Mouse (Mus musculus): ENCODE data around the gene Jag2. TPM values are rescaled to one million over a fixed set of nuclear protein-coding genes. Genes with fewer than 3 reads are reported as not detected.
A peak's percentile ranks its signal among the peaks of the same experiment; 100 is the strongest.

Jag2 gene
- polyA plus RNA-seq, 1 experiment from 2014 or later, result 14.8 TPM

- WGBS, result 93% methylated on average over 4 of the region's 4 CpGs
- Histone ChIP-seq H3K4me3 (replicated peaks) (no peak overlapping the region), H3K36me3 (no peaks in the 10 kb centered on the region), H3K9me3 (replicated peaks) (no peaks in the 10 kb centered on the region), H3K4me1 (peaks cover 23% of the 10 kb centered on the region), H3K9ac (replicated peaks) (no peak overlapping the region), H3K4me2 (no peak overlapping the region), H3K27me3 (replicated peaks) (no peaks in the 10 kb centered on the region), H3K27ac (replicated peaks) (no peak overlapping the region)
- ATAC-seq (ENCODE audit: low FRiP score), result no peak
These were observed 10.7 kb upstream of the Jag2 start for GRCm38 (mm10) chr12:112940238-112940637.

DNA sequence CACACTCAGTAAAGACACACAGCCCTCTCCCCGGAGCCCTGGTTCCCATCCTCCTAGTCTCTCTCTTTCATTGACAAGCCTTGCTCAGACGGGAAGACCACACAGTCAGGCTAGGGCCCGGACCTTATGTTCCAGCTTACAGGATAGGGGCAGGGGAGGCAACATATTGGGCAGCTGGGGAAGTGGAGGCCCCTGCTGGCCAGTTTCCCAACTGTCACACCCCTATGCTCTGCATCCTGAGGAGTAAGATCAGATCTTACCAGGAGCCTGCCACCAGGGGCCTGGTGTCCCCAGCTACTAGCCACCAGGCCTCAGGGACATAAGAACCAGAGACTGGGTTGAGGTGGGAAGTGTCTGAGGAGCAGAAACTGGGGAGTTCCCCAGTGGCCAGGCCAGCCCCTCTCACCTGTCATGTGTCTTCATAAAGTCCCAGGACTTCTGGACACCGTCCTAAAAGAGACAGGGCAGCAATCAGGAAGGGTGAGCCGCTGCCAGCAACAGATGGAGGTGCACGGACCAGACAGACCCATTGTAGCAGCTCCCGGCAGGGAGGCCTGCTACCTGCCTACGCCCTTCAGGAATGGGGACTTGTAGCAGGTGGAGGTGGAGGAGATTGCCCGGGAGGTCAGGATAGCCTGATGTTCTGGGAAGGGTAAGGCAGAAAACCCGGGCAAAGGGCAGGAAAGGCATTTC, 9.4 kb upstream of the Jag2 start:
- no peak overlapping the region for H3K4me3 ChIP-seq (replicated peaks)
- 67% methylated on average over 10 of the region's 10 CpGs for WGBS
- H3K27ac ChIP-seq (replicated peaks), result no peak overlapping the region
- no peaks in the 10 kb centered on the region for H3K27me3 ChIP-seq (replicated peaks)
- no peak overlapping the region for H3K9ac ChIP-seq (replicated peaks)
- no peaks in the 10 kb centered on the region for H3K9me3 ChIP-seq (replicated peaks)
- no peaks in the 10 kb centered on the region for H3K36me3 ChIP-seq
- ATAC-seq (ENCODE audit: low FRiP score), result no peak
- H3K4me1 ChIP-seq, result peaks cover 23% of the 10 kb centered on the region
- no peak overlapping the region for H3K4me2 ChIP-seq

DNA sequence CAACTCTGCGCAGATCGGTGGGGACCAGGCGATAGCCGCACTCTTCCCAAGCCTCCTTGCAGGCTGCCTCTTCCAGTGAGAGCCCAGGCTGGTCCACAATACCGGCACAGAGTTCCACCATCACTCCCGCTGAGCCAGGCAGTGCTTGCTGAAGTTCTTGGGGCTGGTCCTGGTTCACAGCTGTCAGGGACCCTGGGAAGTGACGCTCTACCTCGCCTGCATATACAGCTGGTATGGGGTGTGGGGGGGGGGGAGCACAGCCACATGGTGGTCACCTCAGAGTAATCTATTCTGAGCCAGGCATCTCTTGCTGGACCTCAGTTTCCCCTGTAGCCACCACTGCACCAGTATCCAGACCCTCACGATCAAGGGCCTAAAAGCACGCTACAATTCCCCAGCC, 8.8 kb upstream of the Jag2 start:
- no peak for ATAC-seq (ENCODE audit: low FRiP score)
- Histone ChIP-seq H3K9ac (replicated peaks) (no peak overlapping the region), H3K27ac (replicated peaks) (no peak overlapping the region), H3K36me3 (no peaks in the 10 kb centered on the region), H3K9me3 (replicated peaks) (no peaks in the 10 kb centered on the region), H3K4me1 (peaks cover 23% of the 10 kb centered on the region), H3K27me3 (replicated peaks) (no peaks in the 10 kb centered on the region), H3K4me2 (no peak overlapping the region), H3K4me3 (replicated peaks) (no peak overlapping the region)
- WGBS, result 80% methylated on average over 10 of the region's 10 CpGs

- Histone ChIP-seq H3K27me3 (replicated peaks) (no peaks in the 10 kb centered on the region), H3K4me3 (replicated peaks) (no peak overlapping the region), H3K27ac (replicated peaks) (no peak overlapping the region), H3K4me1 (peaks cover 23% of the 10 kb centered on the region), H3K4me2 (no peak overlapping the region), H3K9me3 (replicated peaks) (no peaks in the 10 kb centered on the region), H3K9ac (replicated peaks) (no peak overlapping the region), H3K36me3 (no peaks in the 10 kb centered on the region)
- ATAC-seq (ENCODE audit: low FRiP score), result no peak
- 49% methylated on average over 9 of the region's 9 CpGs for WGBS
These were observed 8.3 kb upstream of the Jag2 start for GRCm38 (mm10) chr12:112937906-112938305.

DNA sequence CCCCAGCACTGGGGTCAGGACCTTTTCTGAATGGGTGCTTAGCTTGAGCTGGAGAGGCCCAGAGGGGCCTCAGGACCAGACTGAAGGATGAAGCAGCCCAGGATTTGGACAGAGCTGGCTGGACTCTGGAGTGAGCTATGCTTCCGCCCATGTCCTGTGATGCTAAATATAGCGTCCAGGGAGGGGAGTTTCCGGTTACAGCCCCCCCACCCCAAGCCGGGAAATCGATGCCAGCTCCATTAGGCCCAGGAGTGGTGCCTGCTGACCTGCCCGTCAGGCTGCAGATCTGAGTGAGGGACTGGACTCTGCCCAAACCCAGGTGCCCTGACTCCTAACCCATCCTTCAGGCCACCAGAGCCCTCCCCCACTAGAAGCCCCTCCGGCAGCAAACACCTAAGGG, 3.1 kb upstream of the Jag2 start:
- peaks cover 22% of the 10 kb centered on the region for H3K4me1 ChIP-seq
- H3K27ac ChIP-seq (replicated peaks), result no peak overlapping the region
- no peak overlapping the region for H3K4me3 ChIP-seq (replicated peaks)
- 74% methylated on average over 7 of the region's 7 CpGs for WGBS
- no peaks in the 10 kb centered on the region for H3K9me3 ChIP-seq (replicated peaks)
- 0 out of 2 replicates have a peak overlapping the region, but pooled peaks have one; percentile 5 for H3K9ac ChIP-seq (replicated peaks)
- ATAC-seq (ENCODE audit: low FRiP score), result no peak
- H3K4me2 ChIP-seq, result no peak overlapping the region
- H3K36me3 ChIP-seq, result no peaks in the 10 kb centered on the region
- H3K27me3 ChIP-seq (replicated peaks), result peaks cover 19% of the 10 kb centered on the region

GRCm38 (mm10) chr12:112928401-112929241, 955 bp downstream of the Jag2 start:
- ATAC-seq (ENCODE audit: low FRiP score), result peak; percentile 65
- H3K27me3 ChIP-seq (replicated peaks), result peaks cover 23% of the 10 kb centered on the region
- no peaks in the 10 kb centered on the region for H3K9me3 ChIP-seq (replicated peaks)
- H3K4me2 ChIP-seq, result peak overlapping the region; percentile 75
- peak overlapping the region; percentile 89 for H3K27ac ChIP-seq (replicated peaks)
- peak overlapping the region; percentile 74 for H3K4me3 ChIP-seq (replicated peaks)
- H3K4me1 ChIP-seq, result peaks cover 52% of the 10 kb centered on the region
- no peaks in the 10 kb centered on the region for H3K36me3 ChIP-seq
- H3K9ac ChIP-seq (replicated peaks), result peak overlapping the region; percentile 66
- 1% methylated on average over 112 of the region's 124 CpGs for WGBS

GRCm38 (mm10) chr12:112927265-112927664, 2.3 kb downstream of the Jag2 start:
- peaks cover 23% of the 10 kb centered on the region for H3K27me3 ChIP-seq (replicated peaks)
- peaks cover 64% of the 10 kb centered on the region for H3K4me1 ChIP-seq
- H3K36me3 ChIP-seq, result no peaks in the 10 kb centered on the region
- WGBS, result 63% methylated on average over 14 of the region's 14 CpGs
- H3K4me3 ChIP-seq (replicated peaks), result peak overlapping the region; percentile 74; the same call in 1 of the 2 replicates
- H3K9ac ChIP-seq (replicated peaks), result 0 out of 2 replicates have a peak overlapping the region, but pooled peaks have one; percentile 66
- H3K4me2 ChIP-seq, result peak overlapping the region; percentile 75
- no peaks in the 10 kb centered on the region for H3K9me3 ChIP-seq (replicated peaks)
- H3K27ac ChIP-seq (replicated peaks), result no peak overlapping the region
- no peak for ATAC-seq (ENCODE audit: low FRiP score)

DNA sequence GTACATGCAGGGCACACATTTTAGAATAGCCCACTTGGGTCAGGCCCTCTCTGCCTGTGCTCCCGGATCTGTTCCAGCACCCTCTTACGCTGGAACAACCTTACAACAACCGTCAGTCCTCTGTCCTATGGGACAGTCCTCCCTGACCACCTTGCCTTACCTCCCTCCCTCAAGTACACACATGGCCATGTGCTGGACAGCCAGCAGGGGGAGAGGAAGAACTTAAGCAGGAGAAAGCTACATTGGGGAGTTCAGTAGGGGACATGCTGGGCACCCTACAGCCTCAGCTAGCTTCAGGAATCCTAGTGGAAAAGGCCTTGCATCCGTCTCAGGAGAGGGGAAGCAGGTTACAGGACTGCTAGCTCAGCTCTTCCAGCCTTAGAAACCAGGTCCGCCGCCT, 3.6 kb downstream of the Jag2 start:
- Histone ChIP-seq H3K4me1 (peaks cover 66% of the 10 kb centered on the region), H3K4me2 (no peak overlapping the region)
- WGBS, result 84% methylated on average over 6 of the region's 6 CpGs

GRCm38 (mm10) chr12:112922541-112922940, 7.0 kb downstream of the Jag2 start:
- Histone ChIP-seq H3K27me3 (replicated peaks) (peaks cover 4% of the 10 kb centered on the region; the same call in 1 of the 2 replicates), H3K4me2 (no peak overlapping the region), H3K36me3 (peaks cover 20% of the 10 kb centered on the region), H3K9me3 (replicated peaks) (no peaks in the 10 kb centered on the region), H3K27ac (replicated peaks) (no peak overlapping the region), H3K4me3 (replicated peaks) (no peak overlapping the region), H3K4me1 (peaks cover 43% of the 10 kb centered on the region), H3K9ac (replicated peaks) (no peak overlapping the region)
- no peak for ATAC-seq (ENCODE audit: low FRiP score)
- 8% methylated on average over 3 of the region's 3 CpGs for WGBS

More for the DNA sequence above, 3.6 kb downstream of the Jag2 start:
- no peak overlapping the region for H3K4me3 ChIP-seq (replicated peaks)
- ATAC-seq (ENCODE audit: low FRiP score), result no peak
- no peak overlapping the region for H3K9ac ChIP-seq (replicated peaks)
- no peak overlapping the region for H3K27ac ChIP-seq (replicated peaks)
- no peaks in the 10 kb centered on the region for H3K36me3 ChIP-seq
- peaks cover 14% of the 10 kb centered on the region; the same call in 1 of the 2 replicates for H3K27me3 ChIP-seq (replicated peaks)
- no peaks in the 10 kb centered on the region for H3K9me3 ChIP-seq (replicated peaks)

DNA sequence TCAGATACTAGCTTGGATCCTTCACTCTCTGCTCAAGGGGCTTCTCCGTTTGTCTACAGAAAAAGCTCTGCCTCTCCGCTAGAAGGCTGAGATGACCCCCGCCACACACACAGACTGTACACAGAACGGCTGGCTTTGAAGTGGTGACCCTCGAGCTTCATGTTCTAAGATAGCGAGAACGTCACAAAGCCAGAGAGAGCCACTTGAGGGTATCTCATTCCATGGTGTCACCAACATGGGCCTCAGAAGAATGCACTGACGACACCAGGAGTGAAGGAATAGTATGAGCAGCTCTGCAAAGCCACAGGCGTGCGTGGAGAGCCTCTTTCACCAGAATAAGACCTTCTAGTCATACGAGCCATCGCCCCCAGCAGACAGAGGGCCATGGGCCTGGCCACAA, 8.1 kb downstream of the Jag2 start:
- no peak overlapping the region for H3K27ac ChIP-seq (replicated peaks)
- no peaks in the 10 kb centered on the region for H3K27me3 ChIP-seq (replicated peaks)
- peaks cover 22% of the 10 kb centered on the region for H3K36me3 ChIP-seq
- ATAC-seq (ENCODE audit: low FRiP score), result no peak
- no peak overlapping the region for H3K4me2 ChIP-seq
- H3K9me3 ChIP-seq (replicated peaks), result no peaks in the 10 kb centered on the region
- H3K9ac ChIP-seq (replicated peaks), result no peak overlapping the region
- peaks cover 33% of the 10 kb centered on the region for H3K4me1 ChIP-seq
- no peak overlapping the region for H3K4me3 ChIP-seq (replicated peaks)
- WGBS, result 85% methylated on average over 12 of the region's 12 CpGs

GRCm38 (mm10) chr12:112917906-112918305, 11.7 kb downstream of the Jag2 start:
- no peak for ATAC-seq (ENCODE audit: low FRiP score)
- Histone ChIP-seq H3K9me3 (replicated peaks) (no peaks in the 10 kb centered on the region), H3K36me3 (peaks cover 49% of the 10 kb centered on the region), H3K4me3 (replicated peaks) (no peak overlapping the region), H3K4me2 (no peak overlapping the region), H3K27me3 (replicated peaks) (no peaks in the 10 kb centered on the region), H3K4me1 (peaks cover 8% of the 10 kb centered on the region), H3K9ac (replicated peaks) (no peak overlapping the region), H3K27ac (replicated peaks) (no peak overlapping the region)
- WGBS, result 61% methylated on average over 8 of the region's 8 CpGs

DNA sequence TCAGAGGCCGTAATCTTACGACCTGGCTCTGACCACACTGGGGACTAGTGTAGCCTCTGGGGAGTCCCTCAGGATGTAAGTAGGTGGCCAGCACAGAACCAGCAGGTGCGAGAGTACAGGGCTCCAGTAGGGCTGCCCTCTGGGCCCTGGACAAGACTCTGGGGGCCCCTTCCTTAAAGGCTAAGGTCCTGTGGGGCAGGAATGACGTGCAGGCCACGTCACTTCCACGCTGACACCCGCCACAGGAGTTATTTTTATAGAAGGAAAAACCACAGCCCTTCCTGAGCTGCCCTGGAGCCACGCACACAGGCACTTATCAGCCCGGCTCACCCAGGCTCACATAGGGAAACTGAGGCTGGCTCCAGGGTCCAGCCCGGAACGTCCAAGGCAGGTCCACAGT, 12.1 kb downstream of the Jag2 start:
- ATAC-seq (ENCODE audit: low FRiP score), result no peak
- WGBS, result 91% methylated on average over 11 of the region's 11 CpGs
- peaks cover 4% of the 10 kb centered on the region for H3K4me1 ChIP-seq

More for the DNA sequence above, 12.1 kb downstream of the Jag2 start:
- no peaks in the 10 kb centered on the region for H3K27me3 ChIP-seq (replicated peaks)
- H3K27ac ChIP-seq (replicated peaks), result no peak overlapping the region
- no peaks in the 10 kb centered on the region for H3K9me3 ChIP-seq (replicated peaks)
- H3K4me3 ChIP-seq (replicated peaks), result no peak overlapping the region
- H3K9ac ChIP-seq (replicated peaks), result no peak overlapping the region
- H3K36me3 ChIP-seq, result peaks cover 53% of the 10 kb centered on the region
- H3K4me2 ChIP-seq, result no peak overlapping the region

Measured in neural tube, embryonic 15.5 days (tissue).